Mouse (Mus musculus): ENCODE measurements at regions not wholly inside any gene's neighbourhood (a gene's known extent, or its start where the extent isn't known, plus 50 kb on each side); places are given as distances from the start of the nearest gene placed in this dataset.

DNA sequence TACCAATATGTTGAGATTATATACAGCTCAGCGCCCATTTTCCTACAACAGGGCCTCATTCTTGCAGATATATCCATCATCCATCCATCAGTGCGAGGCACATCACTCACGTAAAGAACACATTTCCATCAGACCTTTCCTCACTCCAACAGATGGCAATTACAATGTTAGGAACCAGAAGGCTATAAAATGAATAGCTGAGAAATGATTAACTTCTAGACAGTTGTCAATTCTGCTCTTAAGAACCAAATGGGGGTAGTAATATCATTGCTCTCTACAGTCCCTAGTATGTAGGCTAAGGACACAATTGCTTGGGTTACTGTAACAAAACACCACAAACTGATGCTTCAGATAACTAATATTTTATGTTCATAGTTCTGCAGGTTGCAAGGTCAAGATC, 176.1 kb upstream of the Sash1 start:
- DNase-seq: no peak

DNA sequence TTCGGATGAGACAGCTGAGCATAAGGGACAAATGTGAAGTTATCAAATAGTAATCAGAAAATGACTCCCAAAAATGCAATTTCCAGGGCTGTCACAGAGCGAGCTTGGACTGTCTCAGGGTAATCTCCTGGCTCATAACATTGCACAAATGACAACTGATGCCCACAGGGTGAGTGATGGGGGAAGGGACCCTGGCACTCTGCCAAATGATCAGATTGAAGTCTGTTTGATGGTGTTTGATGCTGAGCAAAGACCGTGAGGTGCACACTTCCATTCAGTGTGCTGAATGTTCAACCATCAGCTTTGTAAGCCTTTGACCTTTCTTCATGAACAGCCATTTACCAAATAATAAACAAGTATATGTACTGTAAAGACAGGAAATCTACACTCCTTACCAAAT, 169.4 kb upstream of the Sash1 start:
- no peak for DNase-seq

DNA sequence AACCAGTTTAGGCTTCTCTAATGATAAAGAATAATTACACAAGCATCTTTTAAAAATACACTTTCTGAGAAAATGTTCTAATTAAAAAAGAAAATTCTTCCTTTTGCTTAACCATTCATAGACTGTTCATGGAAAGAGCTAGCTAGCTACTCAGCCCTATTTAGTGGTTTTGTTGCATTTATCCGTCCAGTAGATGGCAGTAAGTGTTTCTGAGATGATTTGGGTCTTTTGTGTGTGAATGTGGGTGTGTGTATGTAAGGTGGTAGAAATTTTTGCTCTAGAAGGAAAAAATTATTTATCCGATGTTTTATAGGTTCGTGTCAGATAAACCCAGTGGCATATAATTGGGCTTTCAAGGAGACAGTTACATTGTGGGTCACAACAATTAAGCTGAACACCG, 167.5 kb upstream of the Sash1 start:
- DNase-seq: no peak

DNA sequence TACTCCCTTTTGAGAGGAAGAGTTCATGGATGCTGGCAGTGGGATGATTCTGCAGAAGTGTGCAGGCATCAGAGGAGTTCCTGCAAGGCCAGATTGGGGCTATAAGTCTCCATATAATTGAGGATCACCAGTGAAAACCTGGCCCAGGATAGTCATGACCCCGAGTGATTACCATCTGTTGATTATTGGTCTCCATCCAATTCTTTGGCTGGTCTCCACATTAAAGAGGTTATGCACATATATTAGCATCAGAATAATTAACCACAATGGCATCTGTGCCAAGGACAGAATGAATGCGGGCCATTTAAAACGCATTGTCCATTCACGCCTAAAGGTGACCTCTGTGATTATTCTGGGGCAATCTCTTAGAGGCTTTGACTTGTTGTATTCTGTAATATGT, 161.5 kb upstream of the Sash1 start:
- DNase-seq: no peak

DNA sequence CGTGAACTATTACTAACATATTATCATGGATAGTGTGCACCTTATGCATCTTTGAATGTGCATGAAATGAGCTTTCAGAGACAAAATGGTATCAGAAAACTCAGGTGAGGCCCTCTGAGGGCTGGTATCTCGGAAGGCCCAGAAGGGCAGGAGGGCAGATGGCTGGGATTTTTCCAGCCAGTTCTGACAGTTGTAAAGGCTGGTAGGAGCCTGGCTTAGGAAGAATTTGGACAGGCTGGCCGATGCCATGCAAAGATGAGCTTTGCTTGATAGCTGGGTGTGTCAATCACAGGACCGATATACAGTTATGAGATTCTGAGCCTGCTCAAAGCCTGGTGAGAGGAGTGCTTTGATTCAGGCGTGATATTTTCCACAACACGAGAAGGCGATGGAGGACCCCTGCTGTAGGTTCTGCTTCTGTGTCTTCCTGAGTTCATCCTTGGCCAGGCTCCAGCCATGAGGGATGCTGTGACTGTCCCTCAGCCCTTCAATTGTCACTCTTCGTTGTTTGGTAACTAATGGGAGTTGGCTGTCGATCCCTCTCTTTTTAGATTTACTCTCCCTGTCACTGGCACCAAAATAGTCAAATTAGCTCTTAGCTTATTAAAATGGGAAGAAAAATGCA, 159.0 kb upstream of the Sash1 start:
- no peak for DNase-seq

DNA sequence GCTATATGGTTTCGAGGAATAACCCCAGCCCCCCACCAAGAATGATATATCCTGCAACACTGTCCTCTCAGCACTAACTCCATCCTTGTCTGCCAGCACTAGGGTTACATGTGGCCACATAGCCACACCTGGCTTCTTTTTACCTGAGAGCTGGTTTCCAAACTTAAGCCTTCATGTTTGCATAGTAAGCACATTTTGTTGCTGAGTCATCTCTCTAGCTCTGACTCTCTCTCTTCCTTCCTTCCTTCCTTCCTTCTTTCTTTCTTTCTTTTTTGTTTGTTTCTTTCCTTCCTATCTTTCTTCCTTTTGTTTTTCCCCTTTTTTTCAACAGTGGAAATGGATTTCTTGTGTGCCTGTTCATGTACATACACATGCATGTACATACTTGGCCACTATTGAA, 157.6 kb upstream of the Sash1 start:
- no peak for DNase-seq

DNA sequence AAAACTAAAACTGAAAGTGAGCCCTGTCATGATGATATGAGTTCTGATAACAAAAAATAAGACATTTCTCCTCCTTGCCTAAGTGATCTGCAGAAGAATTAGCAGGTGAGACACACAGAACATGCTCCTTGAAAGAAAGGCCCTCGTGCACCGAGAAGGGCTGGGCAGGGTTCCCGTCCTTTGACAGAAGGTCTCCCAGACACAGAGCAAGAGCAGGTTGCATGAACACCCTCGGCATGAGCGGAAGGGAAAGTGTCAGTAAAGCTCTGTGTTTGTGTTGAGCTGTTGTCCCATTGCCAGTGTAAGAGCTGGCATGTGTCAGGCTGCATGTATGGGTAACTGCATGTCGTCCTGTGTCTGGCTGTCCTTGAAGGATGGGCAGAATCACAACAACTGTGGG, 144.6 kb upstream of the Sash1 start:
- DNase-seq: no peak

DNA sequence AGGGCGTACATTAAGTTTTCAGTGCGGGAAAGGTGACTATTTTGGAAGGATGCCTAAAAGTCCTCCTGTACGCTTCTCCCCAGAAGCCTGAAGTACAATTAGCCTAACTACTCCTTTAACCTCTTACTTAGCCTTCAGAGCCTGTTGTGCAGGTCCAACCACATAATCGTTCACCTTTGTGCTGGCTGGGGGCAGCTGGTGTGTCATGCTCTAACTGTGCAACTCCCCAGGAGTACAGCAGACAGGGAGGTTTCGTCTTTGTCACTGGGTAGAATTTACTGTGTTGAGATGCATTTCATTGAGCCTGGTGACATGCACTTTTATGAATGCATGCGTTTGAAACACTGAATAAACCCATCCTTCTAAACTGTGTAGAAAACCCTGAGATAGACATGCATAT, 143.6 kb upstream of the Sash1 start:
- no peak for DNase-seq

DNA sequence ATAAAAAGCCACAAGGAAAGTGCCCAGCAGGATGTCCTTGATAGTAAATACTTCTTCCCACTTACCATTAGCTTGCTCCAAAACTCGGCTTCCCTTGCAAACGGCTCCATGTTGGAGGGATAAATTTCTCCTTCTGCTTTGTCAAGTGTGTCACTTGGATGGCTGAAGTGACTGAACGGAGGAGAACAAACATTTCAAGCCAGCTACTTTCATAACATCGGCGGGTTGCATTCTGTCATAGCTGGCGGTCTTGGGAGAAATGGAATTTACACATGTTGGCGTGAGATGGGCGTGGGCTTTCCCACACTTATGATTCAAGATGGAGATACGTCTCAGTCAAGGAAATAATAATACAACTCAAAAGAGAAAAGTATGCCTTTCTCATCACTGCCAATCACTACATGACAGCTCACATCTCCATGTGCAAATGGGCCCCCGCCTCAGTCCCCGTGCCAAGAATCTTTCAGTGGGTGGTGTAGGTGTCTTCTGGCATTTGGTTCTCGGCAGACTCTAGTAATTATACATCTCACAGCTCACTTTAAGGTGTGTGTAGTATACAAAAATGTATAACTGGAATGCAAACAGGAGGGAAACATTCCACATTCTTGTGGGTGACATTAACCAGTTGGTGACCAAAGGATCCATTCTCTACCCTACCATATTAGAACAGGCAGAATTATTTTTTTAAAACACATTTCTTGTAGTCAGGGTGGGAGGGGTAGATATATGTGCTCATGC, 141.4 kb upstream of the Sash1 start:
- DNase-seq: no peak

DNA sequence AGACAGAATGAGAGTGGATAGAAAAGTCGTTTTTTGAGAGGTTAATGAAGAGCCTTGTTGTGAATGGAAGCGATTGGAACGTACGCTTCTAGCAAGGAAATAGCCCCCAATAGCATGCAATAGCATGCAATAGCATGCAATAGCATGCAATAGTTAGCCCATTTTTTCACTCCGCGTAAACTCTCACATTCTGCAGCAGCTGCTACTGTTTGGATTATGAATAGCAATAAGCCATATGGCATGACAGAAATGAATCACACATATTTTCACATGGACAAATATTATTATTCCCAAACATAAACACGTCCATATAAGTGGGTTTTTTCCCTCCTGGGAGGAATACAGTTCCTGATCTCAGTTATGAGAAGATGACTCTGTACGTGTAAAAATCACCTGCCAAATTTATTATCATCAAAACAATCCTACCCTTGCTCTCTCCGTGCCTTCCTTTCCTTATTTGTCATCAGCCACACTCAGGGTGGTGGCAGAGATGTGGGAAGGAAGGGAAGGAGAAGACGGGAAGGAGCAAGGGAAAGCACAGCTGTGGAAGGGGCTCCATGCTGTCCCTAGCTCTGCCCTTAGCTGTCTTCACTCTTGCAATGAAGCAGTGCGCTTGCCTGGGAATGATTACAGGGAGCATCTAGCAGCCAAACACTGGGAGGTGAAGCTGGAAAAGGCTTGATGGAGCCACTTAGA, 129.1 kb upstream of the Sash1 start:
- no peak for DNase-seq

DNA sequence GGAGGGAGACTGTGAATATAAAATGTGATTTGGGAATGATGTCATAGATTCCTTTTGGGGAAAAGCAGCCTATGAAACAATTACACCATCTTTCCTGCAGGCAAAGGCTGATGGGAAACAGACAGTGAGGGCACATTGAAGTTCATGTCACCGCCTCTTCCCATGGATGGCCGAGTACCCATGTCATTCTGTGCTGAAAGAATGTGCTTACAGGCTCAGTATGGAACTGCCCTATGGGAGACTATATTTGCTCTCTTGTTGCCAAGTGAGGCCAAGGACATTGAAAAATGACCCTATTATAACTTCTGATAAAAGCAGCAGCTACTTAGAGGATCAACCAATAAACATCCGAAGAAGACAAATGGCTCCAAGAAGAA, 127.7 kb upstream of the Sash1 start:
- no peak for DNase-seq

DNA sequence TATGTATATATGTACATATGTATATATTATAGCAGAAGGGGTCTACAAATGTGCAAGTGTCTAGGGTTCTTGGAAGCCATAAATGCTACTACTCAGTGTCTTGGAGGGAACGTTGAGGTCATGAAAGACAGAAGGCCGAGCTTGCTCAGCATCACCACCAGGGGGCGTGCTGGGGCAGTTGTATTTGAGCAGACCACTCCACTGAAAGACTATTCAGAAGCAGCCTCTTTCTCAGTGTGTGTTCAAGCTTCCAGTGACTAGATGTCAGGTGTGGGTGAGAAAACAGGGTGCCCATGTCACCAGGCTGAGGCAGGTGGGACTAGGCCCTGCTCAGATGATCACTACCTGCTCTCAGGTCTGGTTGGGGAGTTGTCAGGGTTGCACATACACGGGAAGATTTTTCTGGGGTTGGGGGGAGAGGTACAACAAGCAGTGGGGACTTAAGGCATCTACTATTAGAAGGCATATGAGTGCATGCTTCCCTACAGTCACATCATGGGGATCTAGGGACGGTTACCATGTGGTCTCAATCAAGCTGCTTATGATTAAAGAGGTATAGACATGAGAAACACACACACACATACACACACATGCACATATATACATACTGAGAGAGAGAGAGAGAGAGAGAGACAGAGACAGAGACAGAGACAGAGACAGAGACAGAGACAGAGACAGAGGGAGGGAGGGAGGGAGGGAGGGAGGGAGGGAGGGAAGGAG, 127.1 kb upstream of the Sash1 start:
- DNase-seq: peak; percentile 16

DNA sequence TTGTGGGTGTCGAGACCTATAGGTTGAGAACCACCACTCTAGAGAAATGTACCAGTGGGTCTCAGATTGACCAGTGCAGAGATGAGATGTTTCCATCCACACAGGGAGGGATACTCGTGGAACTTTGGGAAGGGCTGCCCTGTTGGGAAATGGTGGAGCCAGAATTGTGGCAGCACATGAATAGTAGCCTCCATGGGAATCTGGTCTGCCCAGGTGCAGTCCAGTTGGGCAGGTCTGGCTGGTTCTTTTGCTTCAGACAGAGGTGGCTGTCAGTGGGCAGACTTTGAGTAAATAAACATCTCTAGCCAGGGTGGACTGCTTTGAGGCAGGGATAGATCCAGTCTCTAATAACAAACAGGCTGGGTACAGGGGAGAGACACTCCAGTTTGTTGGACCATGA, 126.0 kb upstream of the Sash1 start:
- no peak for DNase-seq

DNA sequence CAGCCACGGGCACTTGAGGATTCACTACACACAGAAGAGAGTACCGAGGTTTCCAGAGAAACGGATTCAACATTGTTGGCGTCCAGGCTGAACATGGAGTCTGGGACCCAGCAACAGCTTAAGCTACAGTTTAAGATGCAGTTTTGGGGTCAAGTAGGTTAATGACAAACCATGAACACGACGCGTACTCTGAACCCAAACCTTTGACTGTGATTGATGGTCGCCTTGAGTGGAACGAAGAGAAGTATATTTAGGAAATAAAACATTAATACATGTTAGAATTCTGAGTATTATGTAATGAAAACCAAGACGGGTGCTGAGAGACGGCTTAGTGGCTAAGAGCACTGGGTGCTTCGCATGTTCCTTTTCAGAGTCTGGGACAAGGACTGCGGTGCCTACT, 124.3 kb upstream of the Sash1 start:
- DNase-seq: no peak

DNA sequence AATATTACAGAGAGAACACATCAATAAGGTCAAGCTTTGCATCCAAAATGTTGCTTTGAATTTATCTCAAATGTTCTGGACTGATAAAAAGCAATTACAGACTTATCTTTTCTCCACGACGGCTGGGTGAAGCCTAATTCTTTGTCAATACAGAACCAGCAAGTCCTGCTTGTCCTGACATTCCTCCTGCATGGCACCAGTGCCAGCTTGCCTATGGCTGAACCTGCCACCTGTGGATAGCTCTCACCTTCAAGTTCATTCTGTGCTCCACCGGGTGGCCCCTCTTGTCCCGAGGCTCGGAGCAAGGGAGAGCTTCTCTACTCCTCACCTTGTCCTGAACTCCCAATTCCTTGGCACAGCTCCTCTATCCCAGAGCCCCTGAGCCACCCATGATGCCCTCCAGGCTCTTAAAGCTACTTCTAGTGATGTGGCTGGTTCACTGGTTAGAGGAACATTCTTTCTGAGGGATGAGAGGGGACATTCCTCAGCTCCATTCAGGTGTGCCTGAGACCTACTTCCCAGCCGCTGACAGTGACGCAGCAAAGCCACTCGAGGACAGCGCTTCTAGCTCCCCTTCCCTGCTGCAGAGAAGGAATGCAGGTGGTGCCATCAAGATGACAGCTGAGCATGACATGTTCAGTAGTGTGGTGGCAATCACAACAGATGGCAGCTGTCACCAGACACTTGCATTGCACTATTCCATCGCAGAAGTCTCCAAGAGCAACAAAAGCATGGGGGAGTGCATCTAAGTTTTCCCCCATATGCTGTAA, 119.5 kb upstream of the Sash1 start:
- no peak for DNase-seq

DNA sequence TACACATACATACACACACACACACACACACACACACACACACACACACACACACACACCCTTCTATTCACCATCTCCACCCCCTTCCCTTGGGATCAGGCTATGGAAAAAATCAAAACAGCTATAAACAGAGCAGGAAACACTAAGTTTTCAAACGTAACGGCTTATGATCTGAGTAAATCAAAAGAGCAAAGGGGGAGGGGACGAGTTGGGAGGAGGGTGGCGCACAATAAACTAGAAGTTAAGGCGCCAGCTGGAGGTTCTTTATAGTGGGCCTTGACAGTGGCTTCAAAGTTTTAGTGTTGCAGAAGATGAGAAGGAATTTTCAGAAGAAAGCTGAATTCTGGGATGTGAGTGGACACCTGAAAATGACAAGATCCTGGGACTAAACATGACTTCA, 116.4 kb upstream of the Sash1 start:
- DNase-seq: no peak

DNA sequence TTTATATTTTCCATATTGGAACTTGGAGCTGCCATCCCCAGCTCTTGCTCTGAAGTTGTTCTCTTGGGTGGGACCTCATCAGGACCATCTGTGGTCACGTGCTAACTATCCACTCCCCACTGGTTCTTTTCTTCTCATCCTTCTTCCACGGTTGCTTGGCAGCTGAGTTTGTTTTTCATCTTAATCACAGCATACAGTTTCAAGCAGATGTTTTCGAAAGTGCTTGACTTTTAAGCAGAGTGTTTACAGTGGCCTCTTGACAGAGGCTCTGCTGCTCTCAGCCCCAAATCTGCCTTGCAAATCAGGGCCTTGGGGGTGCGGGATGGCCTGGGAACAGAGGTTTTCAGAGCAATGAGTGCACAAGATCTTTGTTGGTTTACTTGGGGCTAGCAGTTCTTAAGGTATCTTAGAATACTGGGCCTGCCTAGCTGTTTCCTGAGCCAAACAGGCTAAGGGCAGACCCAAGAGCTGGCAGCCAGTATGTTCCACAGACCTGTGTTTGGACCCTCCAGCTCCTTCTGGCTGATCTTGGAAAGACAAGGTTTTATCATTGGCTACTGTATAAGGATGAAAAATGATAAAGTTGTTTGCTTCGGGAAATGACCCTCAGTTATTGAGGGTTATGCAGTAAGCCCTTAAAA, 113.0 kb upstream of the Sash1 start:
- DNase-seq: no peak

DNA sequence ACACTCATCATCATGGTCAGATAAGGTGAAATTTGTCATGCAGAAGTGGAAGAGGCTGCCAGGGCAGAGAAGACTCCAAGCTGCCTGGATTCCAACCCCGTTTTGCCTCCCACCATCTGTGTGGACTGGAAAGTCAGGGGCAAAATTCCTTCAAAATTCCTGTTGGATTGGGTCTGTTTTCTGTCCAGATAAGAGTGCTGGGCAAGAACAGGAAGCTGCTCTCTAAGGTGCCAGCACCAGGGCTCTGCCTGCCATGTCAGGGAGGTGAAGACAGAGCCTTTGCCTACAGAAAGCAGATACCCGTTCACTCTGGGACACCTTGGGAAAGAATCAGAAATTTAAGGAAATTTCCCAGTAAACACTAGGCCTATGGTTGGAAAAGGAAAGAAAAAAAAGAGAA, 112.5 kb upstream of the Sash1 start:
- no peak for DNase-seq

DNA sequence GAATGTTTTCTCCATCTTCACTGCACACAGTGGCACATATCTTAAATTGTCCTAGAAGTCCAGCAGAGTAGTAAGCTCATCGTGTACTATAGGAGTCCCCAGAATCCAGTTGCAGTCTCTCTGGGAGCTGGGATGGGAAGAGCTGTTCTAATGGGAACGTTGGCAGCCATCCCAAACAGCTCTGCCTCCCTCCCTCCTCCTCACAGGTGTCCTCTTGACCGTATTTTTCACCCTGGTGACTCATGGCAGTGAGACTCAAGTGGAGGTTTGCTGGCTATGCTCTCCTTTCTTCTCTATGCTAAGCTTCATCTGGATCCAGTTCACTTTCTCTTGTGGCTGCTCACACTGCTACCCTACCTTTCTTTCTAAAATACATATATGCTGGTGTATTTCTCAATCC, 109.2 kb upstream of the Sash1 start:
- no peak for DNase-seq

DNA sequence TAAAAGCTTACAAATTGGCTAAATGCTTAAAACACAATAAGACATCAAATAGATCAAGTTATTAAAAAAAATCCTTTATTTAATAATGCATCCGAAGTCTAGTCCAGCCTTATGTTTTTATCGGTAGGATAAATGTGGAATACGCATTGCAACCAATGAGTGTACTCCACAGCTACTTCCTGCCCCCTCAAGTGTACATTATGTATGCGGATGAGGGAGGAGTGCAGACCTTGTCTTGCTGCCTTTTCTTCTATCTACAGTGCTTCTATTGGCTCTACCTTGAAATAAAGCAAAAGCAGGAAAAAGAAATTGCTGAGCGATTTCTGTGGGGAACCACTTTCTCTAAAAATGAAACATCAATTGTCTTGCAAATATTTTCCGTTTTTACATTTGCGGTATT, 100.5 kb upstream of the Sash1 start:
- no peak for DNase-seq

DNA sequence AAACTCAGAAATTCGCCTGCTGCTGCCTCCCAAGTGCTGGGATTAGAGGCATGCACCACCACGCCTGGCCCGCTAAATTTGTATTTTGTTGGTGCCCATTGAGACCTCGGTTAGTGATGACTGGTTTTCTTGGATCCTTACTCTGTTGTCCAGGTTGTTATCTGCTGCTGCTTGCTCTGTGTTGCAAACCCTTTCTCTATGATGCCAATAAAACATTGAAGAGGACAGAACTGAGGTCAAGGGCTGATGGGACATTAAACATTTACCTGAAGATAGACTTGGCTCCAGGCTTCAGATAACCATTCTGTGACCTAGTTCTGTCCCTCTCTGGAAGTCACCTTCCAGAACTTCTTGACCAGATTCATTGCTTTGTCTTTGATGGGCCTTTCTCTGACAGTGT, 97.5 kb upstream of the Sash1 start:
- DNase-seq: no peak

DNA sequence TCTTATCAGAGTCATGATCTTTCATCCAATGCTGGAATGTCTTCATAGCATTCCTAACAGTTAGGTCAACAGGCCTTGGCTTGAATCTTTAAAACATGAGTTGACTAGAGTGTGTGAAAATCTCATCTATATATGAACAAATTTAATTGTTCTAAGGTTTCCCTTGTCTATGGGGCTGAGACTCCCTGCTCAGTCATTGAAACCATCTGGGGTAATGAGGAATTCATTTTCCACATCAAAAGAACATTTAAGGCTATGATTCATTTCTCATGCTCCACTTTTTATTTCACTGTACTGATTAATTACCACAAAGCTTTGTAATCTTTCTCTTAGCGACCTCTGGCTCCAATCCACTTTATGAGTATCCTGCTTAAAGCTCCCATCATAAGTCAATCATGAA, 94.7 kb upstream of the Sash1 start:
- DNase-seq: no peak

DNA sequence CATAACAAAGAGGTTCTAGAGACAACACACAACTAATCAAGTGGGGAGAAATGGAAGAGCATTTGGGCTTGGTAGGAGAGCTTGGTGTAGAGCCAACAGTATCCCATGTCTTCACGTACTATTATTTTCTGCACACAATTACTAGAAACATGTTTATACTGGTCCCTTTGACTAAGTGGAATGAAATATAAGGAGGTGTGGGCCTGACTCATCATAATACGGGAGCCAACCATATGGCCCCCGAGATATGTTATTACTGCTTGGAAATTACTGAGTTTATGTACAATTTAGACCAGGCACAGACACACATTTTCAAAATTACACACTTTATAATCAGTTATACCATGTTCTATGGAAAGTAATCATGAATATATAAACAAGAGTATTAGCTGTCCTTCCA, 92.7 kb upstream of the Sash1 start:
- no peak for DNase-seq

Data from cerebellum, adult 11-12 months (tissue).